Mouse (Mus musculus) ES-Bruce4 (cell line): ENCODE data around the gene Tmem219.

Experiments used
- CTCF ChIP-seq: IDR thresholded peaks from one replicate; pipeline ENCODE4 v1.8.1; 2011; ENCODE audit warnings: low read depth, low read length
- EP300 ChIP-seq: IDR thresholded peaks from 2 replicates; pipeline ENCODE4 v1.6.1; 2011; ENCODE audit warnings: low read depth, low read length; ENCODE audit not compliant: insufficient read depth
- POLR2A ChIP-seq: IDR thresholded peaks from one replicate; pipeline ENCODE4 v1.8.1; 2011; ENCODE audit warnings: low read length; ENCODE audit not compliant: insufficient read depth

DNA sequence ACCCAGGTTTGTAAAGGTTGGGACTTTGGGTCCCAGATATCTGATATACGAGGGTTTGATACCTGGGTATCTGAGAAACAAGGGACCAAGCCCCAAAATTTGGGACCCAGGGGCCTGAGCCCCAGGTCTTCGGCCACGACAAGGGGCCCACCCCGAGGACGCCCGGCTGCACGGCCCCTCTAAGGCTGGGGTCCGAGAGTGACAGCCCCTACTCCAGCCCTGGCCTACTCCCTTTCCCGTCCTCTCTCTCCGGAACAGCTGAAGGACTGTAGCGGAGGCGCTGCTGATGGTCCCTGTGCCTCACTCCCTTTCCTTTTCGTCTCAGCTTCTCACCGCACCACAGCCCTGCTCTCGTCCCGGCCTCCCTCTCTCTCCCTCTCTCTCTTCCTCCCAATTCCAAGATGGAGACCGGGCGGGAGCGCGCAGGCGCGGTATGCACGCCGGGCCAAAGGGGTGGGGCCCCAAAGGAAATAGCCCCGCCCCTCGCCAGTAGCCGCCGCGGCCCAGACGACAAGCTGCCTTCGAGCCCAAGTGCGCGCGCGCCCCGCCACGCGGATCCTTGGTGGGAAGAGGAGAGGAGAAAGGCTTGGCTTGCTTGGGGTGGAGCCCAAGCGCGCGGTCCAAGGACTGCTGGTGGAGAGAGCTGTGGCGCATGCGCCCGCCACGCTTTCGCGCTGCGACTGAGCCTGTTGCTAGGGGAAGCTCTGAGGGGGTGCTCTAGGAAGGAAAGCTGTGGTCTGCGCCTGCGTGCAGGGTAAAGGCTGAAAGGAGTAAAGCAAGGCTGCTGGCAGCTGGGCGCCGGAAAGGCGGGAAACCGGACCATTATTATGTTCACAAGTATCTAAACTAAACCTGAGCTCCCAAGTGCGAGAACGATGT is 38.2 kb downstream of the Tmem219 start, which contains the start of gene Taok2:
- TF ChIP-seq EP300 (no peak), CTCF (no peak), POLR2A (peak; percentile 66)
